Mouse (Mus musculus): ENCODE measurements at regions not wholly inside any gene's neighbourhood (a gene's known extent, or its start where the extent isn't known, plus 50 kb on each side); places are given as distances from the start of the nearest gene placed in this dataset.

GRCm38 (mm10) chr10:118622131-118622530 lies 181.3 kb downstream of the Ifng start:
- TF ChIP-seq CTCF (IDR thresholded peaks at IDR 0.05; ENCODE audit: low read depth) (no peak), EP300 (optimal IDR thresholded peaks at IDR 0.05) (no peak)

Measured in stomach, postnatal 0 days (tissue).